Mouse (Mus musculus) gastrocnemius, adult 8-10 months (tissue): ENCODE data around the gene Gm44511. TPM values are rescaled to one million over a fixed set of nuclear protein-coding genes. Genes with fewer than 3 reads are reported as not detected.
A peak's percentile ranks its signal among the peaks of the same experiment; 100 is the strongest.
"Not testable (repeated sequence)": the region's sequence is repeated elsewhere in the genome, so short reads cannot be mapped to it uniquely, and the experiment has no call there.

Experiments
- DNase-seq, 2 experiments: peaks; one replicate each; pipeline ENCODE4 v3.0.0; 2022; ENCODE audit warnings: low spot score in 2 of 2
- total RNA-seq, 4 experiments: library from RNA; stranded (reverse); gene quantifications; 2 replicates each; pipeline ENCODE4 v1.2.4; 2022

Gm44511 gene
- total RNA-seq, 4 experiments from 2014 or later, result 0.61 TPM; not detected in 3

DNA sequence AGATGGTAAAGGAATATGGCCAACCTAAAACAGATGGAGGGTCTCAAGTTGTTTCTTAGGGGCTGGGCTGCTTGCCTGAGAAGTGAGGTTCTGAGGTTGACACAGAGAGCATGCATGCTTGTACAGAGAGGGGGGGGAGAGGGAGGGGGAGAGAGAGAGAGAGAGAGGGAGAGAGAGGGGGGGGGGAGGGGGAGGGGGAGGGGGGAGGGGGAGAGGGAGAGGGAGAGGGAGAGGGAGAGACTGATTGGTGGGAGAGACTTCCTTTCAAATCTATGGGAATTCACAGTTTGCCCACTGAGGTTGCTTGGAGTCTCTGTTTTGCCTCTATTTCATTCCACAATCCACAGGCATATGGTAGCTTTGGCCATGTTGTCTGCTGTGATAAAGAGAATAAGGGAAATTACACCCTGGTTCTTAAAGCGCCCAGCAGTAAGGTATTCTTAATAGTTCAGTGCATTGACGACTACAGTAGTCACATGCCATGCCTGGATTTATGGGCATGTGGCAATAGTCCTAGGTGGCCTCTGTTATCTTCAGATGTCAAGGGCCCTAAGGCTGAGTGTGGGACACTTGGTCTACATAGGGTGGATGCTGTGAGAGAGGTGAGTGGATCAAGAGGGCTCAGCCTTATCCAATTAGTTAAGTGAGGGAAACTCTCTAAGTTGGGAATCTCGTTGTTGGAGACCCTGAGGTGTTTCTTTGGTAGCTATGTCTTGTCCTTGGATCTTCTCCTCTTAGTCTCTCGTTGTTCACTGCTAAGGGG lies 15.4 kb upstream of the Gm44511 start:
- no peak for DNase-seq

DNA sequence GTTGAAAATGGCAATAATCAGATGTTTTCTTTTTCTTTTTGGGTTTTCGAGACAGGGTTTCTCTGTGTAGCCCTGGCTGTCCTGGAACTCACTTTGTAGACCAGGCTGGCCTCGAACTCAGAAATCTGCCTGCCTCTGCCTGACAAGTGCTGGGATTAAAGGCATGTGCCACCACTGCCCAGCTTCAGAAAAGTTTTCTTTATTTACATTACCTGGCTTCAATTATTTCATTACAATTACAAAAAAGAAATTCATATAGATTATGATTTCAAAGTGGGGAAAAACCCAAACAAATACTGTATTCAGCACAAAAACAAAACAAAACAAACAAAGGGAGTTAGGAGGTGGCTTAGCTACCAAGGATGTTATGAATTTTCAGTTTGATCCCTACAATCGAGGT lies 14.6 kb upstream of the Gm44511 start:
- DNase-seq, result not testable (repeated sequence)

DNA sequence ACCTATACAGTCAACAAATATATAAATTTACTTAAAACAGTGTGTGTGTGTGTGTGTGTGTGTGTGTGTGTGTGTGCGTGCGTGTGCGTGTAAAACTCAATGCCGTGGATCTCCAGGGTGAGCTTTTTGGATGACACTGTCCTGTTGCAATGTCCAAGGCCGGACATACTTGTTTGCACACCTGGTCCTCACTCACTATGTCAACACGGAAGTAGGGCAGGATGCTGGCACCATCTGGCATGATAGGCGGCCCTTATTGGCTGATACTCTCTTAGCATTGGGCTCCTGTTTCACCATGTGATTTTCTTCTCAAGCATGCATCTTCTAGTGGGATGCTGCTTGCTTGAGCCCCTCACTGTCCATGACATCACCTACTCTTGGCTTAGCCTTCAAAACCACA lies 13.8 kb upstream of the Gm44511 start:
- DNase-seq, result no peak

DNA sequence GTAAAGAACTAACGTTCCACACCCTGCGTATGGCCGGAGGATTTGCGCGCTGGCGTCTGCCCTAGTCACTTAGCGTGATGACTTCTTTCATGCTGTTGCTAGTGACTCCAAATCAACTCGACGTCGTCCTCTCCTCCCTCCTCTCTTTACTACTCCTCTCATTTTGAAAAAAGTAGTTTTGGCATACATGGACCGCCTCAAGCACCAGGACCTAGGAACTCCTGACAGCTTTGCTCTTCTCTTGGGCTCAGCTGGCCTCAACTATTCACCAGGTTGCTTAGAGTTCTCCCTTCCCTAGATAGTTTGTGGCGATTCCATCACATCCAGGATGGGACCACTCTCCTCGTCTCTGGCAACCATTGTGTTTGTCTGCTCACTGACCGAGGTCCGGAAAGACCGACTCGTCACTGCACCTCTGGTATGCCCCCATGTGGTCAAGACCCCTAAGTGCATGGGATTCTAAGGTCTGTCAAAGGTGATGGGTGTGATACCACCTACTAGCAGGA lies 13.2 kb upstream of the Gm44511 start:
- DNase-seq, result peak; percentile 81

DNA sequence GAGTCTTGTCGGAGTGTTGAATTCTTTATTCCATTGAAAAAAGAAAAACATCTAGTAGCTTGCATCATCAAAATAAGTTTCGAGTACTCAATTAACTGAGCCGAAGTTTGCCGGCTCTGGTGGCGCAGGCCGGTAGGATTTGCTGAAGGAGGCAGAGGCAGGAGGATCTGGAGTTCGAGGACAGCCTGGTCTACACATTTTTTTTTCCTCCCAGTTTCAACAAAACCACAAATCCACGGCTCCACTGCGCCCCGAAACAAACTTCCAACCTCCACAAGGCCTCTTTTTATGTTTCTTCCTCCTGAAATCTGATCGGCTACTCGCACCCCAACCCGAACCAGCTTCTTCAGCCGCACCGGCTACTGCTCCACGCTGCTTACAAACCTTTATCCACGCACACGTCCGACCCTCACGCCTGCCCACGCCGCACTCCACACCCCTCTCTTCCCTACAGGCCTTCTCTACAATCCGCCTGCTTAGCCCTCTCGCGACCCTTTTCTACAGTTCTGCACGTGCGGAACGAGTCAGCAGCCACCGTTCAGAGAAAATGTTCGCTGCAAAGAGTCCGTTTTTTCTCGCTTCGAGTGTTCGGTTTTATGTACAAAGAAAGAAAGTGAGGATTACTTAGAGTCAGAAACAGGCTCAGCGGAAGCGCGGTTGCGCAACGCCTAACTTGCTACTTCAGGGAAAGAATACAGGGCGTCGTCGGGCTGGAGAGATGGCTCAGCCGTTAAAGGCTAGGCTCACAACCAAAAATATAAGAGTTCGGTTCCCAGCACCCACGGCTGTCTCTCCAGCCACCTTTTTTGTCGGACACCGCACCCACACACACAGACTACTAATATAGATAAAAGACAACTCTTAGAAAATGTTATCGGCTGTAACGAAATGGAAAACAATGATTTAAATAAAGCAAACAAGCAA lies 12.5 kb upstream of the Gm44511 start:
- DNase-seq, result peak; percentile 83 to 87

DNA sequence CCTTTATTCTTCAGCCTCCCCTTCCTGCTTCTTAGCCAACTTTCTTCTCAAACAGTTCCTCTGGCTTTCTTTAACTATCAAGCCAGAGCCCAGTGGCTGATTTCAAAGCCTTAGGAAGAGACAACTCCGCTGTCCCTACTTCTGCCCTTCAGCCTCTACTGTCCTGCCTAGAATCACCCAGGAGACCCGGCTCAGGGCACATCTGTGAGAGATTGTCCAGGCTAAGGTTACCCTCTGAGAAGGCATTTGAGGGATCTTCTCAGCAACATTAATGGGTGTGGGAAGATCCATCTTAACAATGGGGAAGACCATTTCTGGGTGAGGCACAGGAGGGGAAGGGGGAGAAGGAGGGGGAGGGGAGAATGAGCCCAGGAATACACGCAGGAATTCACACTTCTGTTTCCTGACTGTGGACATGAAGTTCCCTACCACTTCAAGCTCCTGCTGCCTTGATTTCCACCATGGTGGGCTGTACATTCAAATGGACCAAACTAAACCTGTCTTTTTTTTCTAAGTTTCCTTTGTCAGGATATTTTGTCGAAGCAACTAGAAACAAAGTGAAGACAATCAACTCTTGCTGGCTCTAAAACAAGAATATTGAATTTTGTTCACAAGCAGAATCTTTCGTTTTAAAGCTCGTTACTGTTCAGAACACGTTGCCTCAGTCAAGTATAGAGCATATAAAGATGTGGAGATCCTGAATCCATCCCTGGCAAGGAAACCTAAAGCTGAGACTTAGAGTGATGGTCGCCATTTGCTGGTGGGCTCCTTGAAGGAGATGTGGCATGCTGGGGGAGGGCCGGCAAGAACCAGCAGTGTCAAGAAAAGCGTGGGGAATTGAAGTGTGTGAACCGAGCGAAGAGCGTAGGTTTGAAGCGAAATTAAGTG lies 11.6 kb upstream of the Gm44511 start:
- DNase-seq, result no peak

DNA sequence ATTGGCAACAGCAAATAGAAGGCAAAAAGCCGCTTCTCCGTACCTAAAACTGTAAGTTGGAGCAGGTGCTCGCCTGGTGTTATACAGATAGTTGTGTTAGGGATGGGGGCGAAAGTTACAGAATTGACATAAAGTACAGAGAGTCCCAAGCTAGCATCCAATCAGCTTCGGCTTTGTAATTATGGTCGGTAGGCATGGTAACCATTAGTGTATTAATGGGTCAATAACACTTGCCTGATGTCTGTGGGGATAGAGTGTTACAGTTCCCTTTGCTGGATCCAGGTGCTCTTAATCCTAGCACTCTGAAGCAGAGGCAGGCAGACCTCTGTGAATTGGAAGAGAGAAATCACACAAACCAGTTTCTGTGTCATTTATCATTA lies 10.8 kb upstream of the Gm44511 start:
- DNase-seq, result no peak

DNA sequence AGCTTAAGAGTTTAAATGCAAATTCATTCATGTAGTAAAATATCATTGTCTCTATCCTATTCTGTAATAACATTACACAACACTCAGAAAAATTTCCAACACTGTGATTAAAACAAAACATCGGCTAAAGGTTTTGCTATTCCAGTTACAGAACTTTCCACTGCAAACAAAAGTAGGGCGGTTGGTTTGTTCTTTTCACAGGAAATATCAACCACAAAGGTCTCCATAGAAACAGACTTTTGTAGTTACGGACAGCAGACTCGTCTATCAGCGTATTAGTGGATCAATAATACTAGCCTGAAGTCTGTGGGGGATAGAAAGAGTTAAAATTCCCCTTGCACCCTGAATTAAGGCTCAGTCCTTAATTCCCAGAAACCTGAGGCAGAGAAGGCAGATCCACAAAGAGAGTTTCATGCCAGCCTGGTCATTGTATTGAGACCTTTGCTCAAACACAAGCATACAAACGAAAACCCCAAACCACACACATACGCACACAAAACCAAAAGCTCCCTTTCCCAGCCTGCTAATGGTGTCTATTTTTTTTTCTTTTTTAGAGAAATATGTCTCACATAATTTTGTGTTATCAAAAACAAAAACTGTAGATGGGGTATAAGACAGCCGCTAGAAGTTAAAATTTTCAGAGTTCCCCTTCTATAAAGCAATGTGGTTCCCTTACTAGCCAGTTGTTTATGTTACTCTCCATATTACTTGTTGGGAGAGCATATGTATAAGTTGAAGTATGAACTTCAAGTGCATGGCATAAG lies 10.3 kb upstream of the Gm44511 start:
- DNase-seq, result no peak

DNA sequence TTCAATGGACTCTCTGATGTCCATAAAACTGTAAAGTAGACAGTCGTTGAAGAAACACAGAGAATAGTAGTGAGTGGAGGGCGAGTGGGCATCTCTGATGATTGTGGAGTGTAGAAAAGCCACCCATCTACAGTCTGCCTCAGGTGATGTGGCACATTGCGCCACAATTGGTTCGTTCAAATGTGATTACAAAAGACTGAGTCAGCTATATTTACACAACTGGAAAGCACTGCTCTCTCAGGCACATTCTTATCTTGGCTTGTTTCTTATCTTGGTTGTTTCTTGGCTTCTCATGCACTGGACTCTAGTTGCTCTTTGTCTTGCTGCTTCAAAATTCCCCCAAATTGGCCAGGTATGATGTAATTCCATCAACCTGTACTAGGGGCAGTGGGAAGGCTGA lies 9.5 kb upstream of the Gm44511 start:
- no peak for DNase-seq

DNA sequence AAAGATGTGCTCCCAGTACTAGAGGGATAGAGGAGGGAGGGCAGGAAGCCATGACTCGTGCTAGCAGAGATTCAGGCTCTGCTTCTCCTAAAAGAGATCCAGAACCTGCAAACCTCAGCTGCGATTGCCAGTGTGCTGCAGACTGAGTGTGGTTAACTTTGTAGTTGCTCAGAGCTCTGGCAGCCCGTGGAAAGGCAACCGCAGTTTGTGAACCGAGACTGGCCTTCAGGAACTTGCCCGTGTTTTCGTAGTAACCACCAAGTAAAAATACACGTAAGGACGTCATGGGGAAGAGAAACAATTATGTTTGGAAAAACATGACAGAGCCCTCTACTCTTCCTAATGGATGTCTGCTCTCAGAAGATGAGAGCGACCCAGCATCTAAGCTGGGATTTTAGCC lies 6.9 kb upstream of the Gm44511 start:
- DNase-seq, result no peak

DNA sequence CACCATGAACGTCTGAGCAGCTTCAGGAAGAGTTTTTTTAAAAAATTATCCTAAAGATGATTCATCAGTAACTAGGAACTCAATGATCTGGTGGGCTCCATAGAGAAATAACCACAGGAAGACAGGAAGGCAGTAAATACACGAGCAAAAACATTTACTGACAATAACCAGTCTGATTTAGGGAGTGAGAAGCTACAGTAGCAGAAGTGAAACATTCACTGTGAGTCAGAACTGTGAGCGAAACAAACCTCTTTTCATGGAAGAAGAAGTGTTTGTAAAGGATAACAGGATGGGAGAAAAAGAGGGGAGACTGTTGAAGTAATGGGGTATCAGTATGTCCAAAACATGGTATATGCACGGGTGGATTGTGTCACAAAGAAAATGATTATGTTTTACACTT lies 3.7 kb upstream of the Gm44511 start:
- DNase-seq, result no peak

DNA sequence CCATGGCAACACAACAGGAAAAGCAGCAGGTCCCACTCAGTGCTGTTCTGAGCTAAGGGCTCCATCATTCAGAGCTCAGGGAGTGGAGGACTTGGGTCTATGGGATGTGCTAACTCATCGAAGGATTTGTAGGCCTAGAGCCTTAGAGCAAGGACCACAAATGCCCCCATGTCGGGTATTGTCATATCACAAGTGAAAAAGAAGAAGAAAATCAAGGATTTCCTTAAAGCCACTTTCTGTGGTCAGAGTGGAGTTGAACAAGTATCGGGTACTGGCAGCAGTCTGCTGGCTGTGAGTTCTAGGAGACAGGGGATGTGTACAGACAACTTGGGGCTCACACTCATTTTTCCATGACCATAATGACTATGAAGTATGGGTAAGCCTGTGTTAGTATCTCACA lies 666 bp upstream of the Gm44511 start:
- DNase-seq, result no peak

DNA sequence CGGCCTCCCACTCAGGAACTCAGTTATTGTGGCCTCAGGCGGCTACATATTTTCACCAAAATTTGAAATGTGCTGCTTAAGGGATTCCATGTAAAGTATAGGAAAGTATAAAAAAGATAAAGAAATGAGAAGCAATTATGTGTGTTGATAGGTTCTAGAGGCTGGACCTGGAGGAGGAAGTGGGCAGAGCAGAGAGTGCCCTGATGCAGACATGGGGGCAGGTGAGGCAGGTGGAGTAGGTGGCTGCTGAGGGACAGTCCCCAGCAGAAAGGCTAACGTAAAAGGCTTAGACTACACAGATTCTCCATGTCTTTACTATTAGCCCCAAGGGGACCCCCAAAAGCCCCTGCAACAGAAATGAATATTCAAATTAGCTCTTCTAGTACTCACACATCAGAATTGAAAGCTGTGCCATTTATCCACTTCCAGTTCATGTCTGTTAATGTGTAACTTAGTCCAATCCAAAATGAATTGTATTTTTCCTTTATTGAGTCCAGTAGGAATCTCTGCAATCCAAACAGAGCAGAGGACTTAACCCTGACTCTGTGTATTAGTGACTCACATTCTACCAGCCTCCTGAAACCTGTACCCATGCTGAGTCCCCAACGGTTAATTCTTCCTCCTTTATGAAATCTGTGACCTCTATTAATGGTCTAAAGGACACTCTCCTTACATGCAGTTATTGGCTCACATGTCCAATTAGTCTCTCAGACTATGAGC lies 7.9 kb downstream of the Gm44511 start:
- no peak for DNase-seq

DNA sequence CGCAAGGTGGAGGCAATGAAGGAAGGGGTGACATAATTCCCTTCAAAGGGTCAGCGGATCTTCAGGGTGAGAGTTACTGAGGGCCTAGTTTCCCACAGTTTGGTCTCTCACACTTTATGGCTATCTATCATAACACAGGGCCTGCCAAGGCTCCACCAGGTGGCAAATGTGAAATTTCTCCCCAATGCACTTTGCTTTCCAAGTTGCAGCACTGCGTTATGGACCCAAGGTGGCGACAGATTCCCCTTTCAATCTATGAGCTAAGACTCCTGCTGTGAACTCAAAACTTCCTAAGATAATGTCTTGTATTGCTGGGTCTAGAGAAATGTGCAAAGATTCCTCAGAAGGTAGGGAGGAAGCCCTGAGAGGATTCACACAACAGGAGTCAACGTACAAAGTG lies 17.6 kb downstream of the Gm44511 start:
- DNase-seq, result no peak

DNA sequence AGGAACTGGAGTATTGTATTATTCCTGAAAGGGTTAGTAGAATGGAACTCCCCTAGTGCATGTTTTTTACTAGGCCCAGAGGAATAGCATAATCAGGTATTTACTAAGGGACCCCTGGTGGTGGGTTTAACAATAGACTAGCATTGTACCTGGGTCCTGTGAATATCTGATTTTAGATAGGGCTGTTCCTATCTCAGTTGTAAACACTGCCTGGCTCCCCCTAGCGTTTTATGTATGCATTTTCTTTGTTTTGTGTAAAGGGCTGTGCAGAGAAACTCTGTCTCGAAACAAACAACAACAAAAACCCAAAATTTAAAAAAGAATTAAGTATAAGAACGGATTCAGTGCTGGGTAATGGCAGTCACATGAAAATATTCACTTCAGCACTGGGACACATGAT lies 19.1 kb downstream of the Gm44511 start:
- DNase-seq, result no peak

DNA sequence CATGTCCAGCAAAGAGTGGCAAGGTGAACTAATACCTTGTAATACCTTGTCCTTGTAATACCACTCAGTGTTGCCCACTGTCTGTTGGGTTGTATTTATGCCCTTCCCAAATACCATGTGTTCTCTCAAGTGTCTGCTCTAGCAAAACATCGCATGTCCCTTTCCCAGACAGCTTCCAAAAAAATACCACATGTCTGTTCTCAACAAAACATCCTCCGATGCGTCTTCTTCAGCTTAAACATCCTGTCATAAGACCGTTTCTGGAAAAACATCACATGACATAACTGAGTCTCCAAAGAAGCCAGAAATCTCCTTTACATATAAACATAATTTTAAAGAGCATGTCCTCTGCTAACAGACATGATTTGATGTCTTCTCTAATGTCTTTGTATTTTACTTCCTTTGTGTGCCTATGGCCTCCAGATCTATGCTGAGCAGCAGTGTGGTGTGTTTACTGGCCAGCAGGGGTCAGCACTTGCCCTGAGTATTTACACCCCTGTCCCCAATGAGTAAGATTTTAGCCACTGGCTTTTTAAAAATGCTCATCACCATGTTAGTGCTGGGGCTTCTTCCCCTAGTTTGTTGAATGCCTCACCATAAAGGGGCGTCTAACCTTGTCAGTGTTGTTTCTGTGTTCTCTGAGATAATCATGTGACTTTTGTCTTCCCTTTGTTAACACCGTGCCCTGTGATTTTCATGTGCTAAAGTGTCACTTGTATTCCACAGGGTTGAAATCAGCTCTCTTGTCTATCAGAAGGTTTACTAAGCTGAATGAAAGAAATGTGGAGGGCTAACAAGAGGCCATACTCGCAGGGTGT lies 21.1 kb downstream of the Gm44511 start:
- peak in 1 of 2 experiments; percentile 27 for DNase-seq

DNA sequence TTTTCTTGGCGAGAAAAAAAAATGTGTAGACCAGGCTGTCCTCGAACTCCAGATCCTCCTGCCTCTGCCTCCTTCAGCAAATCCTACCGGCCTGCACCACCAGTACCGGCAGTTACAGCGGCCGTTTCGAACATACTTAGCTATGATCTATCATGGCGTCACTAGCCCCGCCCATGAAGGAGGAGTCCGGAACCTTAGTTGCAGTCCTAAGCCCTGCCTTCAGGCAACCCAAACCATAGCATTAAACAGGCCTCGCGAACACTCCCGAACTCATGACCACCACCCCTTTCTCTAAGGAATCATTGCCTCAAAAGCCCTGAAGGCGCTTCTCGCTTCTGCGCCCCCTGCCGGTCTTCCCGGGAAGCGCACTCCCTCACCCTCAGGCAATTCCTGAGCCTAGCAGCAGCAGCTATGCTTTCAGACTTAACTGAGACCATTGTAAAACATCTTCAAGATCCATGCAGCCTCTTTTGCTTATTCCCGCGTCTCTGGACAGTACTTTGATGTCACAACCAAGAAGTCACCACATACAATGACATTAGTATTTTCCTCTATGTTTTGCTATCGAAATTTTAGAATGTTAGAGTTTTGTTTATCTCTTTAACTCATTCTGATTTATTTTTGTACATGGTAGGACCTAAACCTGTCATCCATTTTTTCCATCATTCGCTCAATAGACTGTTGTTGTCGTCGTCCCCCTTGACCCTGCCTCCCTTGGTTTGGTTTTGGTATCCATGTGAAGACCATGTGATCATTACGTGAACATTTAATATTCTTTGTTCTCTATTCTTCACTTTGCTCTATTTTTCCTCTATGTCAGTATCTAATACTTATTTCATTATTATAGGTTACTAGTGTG lies 22.9 kb downstream of the Gm44511 start:
- DNase-seq, result peak; percentile 90 to 92

DNA sequence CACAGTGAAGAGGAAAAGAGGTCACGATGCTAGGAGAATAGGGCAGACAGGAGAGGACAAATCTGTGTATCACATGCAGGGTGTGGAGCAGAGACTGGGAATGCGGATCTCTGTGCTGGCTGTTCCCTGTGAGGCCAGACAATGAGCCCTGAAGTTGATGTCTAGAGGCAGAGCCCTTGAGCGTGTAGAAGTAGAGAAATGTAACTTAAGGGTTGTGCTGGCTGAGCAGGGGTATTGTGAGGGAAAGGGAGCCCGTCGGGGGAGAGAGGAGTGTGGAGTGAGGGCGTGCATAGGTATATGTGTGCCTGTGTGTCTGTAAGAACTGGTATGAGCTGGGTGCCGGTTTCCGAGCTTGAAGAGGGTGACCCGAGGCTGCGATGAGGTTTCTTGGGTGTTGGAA lies 23.6 kb downstream of the Gm44511 start:
- no peak for DNase-seq
